Mouse (Mus musculus) liver, embryonic 11.5 days (tissue): ENCODE measurements around the gene Ces1b. TPM values are rescaled to one million over a fixed set of nuclear protein-coding genes. Genes with fewer than 3 reads are reported as not detected.

Experiments used
- ATAC-seq: fragments of 200-750 bp; cut with Nextera tagmentation; replicated peaks from 2 replicates; pipeline ENCODE4 v1.8.0; 2017; ENCODE audit warnings: moderate number of reproducible peaks, mild to moderate bottlenecking, moderate TSS enrichment, moderate library complexity; ENCODE audit not compliant: low FRiP score
- DNase-seq: peaks from one replicate; pipeline ENCODE4 v3.0.0-alpha.2; 2017; ENCODE audit warnings: low spot score
- H3K27ac ChIP-seq: fragments of 300-500 bp; sonication (generic); 2 replicates; pipeline ENCODE4 v1.5.1; 2014; ENCODE audit warnings: mild to moderate bottlenecking, low read depth, low read length, control low read depth
- H3K27me3 ChIP-seq: fragments of 300-500 bp; sonication (generic); replicated peaks from 2 replicates; pipeline ENCODE4 v1.6.1; 2014; ENCODE audit warnings: low read length, mixed read lengths; ENCODE audit not compliant: control insufficient read depth, insufficient read depth
- H3K36me3 ChIP-seq: fragments of 300-500 bp; sonication (generic); 2 replicates; pipeline ENCODE4 v1.6.1; 2014; ENCODE audit warnings: mild to moderate bottlenecking, low read length, moderate library complexity, mixed read lengths; ENCODE audit not compliant: control insufficient read depth, insufficient read depth
- H3K4me1 ChIP-seq: fragments of 300-500 bp; sonication (generic); replicated peaks from 2 replicates; pipeline ENCODE4 v1.6.1; 2014; ENCODE audit warnings: low read length, mixed read lengths; ENCODE audit not compliant: control insufficient read depth, insufficient read depth
- H3K4me2 ChIP-seq: fragments of 300-500 bp; sonication (generic); 2 replicates; pipeline ENCODE4 v1.6.1; 2014; ENCODE audit warnings: mild to moderate bottlenecking, control low read depth, moderate library complexity
- H3K4me3 ChIP-seq: fragments of 300-500 bp; sonication (generic); 2 replicates; pipeline ENCODE4 v1.5.1; 2014; ENCODE audit warnings: low read depth, low read length, control low read depth
- H3K9ac ChIP-seq: fragments of 300-500 bp; sonication (generic); 2 replicates; pipeline ENCODE4 v1.6.1; 2014; ENCODE audit warnings: low read depth, low read length, control low read depth
- H3K9me3 ChIP-seq: fragments of 300-500 bp; sonication (generic); 2 replicates; pipeline ENCODE4 v1.6.1; 2016; ENCODE audit warnings: low read length, inconsistent platforms, mixed read lengths; ENCODE audit not compliant: control insufficient read depth
- WGBS: fragments of 180-500 bp; shearing (Covaris S2); extraction: QIAGEN DNeasy Blood & Tissue Kit; methylation state at CpG from one replicate; pipeline ENCODE4 v1.1.7; 2014; 5-methylcytosine and 5-hydroxymethylcytosine counted together
- polyA plus RNA-seq: library from polyadenylated mRNA; unstranded; fragments of >200 nt; fragmentation: Nextera tagmentation; extraction: Ambion mirVana; gene quantifications from 2 replicates; pipeline ENCODE4 v1.2.1, GENCODE M21; 2014

Gene Ces1b
- polyA plus RNA-seq, 1 experiment from 2014 or later = not detected

GRCm38 (mm10) chr8:93059185-93059584 is 20.6 kb downstream of the Ces1b start:
- H3K4me3 ChIP-seq = no peak overlapping the region
- DNase-seq = peak; percentile 34
- 22% methylated on average over 2 of the region's 2 CpGs for WGBS

GRCm38 (mm10) chr8:93055238-93055637 is 24.6 kb downstream of the Ces1b start:
- no peaks in the 10 kb centered on the region for H3K27me3 ChIP-seq
- H3K9ac ChIP-seq = no peak overlapping the region
- H3K36me3 ChIP-seq = no peaks in the 10 kb centered on the region
- H3K4me1 ChIP-seq = no peaks in the 10 kb centered on the region
- H3K9me3 ChIP-seq = no peaks in the 10 kb centered on the region
- no peak overlapping the region for H3K4me2 ChIP-seq
- DNase-seq (no peak), ATAC-seq (no peak)
- H3K4me3 ChIP-seq = no peak overlapping the region
- H3K27ac ChIP-seq = no peak overlapping the region
- WGBS = 36% methylated on average over 2 of the region's 2 CpGs

More at GRCm38 (mm10) chr8:93059185-93059584, 20.6 kb downstream of the Ces1b start:
- Histone ChIP-seq H3K4me2 (no peak overlapping the region), H3K9me3 (no peaks in the 10 kb centered on the region), H3K4me1 (no peaks in the 10 kb centered on the region), H3K27ac (no peak overlapping the region), H3K9ac (no peak overlapping the region), H3K36me3 (no peaks in the 10 kb centered on the region), H3K27me3 (no peaks in the 10 kb centered on the region)
- ATAC-seq = no peak

- Histone ChIP-seq H3K27me3 (no peaks in the 10 kb centered on the region), H3K9ac (no peak overlapping the region), H3K9me3 (no peaks in the 10 kb centered on the region), H3K36me3 (no peaks in the 10 kb centered on the region), H3K4me1 (no peaks in the 10 kb centered on the region), H3K4me3 (no peak overlapping the region), H3K27ac (no peak overlapping the region), H3K4me2 (no peak overlapping the region)
- DNase-seq = no peak
- no peak for ATAC-seq
- WGBS = 65% methylated on average over 4 of the region's 4 CpGs
These were observed 31.1 kb downstream of the Ces1b start for GRCm38 (mm10) chr8:93048510-93049416.

GRCm38 (mm10) chr8:93048092-93048491 is 31.7 kb downstream of the Ces1b start, which contains the start of gene Ces1a:
Gene Ces1a (minus strand): TSS chr8:93048192.
- Histone ChIP-seq H3K4me2 (no peak within 1 kb of the TSS), H3K27ac (no peak within 1 kb of the TSS), H3K9me3 (no peaks in the 10 kb centered on the region), H3K9ac (no peak within 1 kb of the TSS), H3K27me3 (no peaks in the 10 kb centered on the region), H3K36me3 (no peaks in the 10 kb centered on the region), H3K4me1 (no peaks in the 10 kb centered on the region), H3K4me3 (no peak within 1 kb of the TSS)
- 81% methylated on average over 3 of the region's 3 CpGs for WGBS
- ATAC-seq = no peak
- DNase-seq = no peak

GRCm38 (mm10) chr8:93043083-93043482 is 36.7 kb downstream of the Ces1b start:
- ATAC-seq (no peak), DNase-seq (no peak)
- no peak overlapping the region for H3K4me3 ChIP-seq

GRCm38 (mm10) chr8:93040776-93041567 is 38.8 kb downstream of the Ces1b start:
- 80% methylated on average over 4 of the region's 4 CpGs for WGBS
- Histone ChIP-seq H3K9ac (no peak overlapping the region), H3K9me3 (no peaks in the 10 kb centered on the region), H3K4me2 (no peak overlapping the region), H3K27ac (no peak overlapping the region), H3K36me3 (no peaks in the 10 kb centered on the region), H3K4me3 (no peak overlapping the region), H3K4me1 (no peaks in the 10 kb centered on the region), H3K27me3 (no peaks in the 10 kb centered on the region)
- no peak for DNase-seq
- ATAC-seq = no peak

More at GRCm38 (mm10) chr8:93043083-93043482, 36.7 kb downstream of the Ces1b start:
- Histone ChIP-seq H3K27ac (no peak overlapping the region), H3K4me1 (no peaks in the 10 kb centered on the region), H3K27me3 (no peaks in the 10 kb centered on the region), H3K36me3 (no peaks in the 10 kb centered on the region), H3K9me3 (no peaks in the 10 kb centered on the region), H3K9ac (no peak overlapping the region), H3K4me2 (no peak overlapping the region)
- 31% methylated on average over 1 of the region's 1 CpGs for WGBS

- H3K4me2 ChIP-seq = no peak overlapping the region
- no peak for DNase-seq
- ATAC-seq = no peak
- H3K4me1 ChIP-seq = no peaks in the 10 kb centered on the region
- no peaks in the 10 kb centered on the region for H3K9me3 ChIP-seq
- H3K36me3 ChIP-seq = no peaks in the 10 kb centered on the region
- H3K9ac ChIP-seq = no peak overlapping the region
- no peaks in the 10 kb centered on the region for H3K27me3 ChIP-seq
- no peak overlapping the region for H3K4me3 ChIP-seq
- WGBS = 70% methylated on average over 2 of the region's 2 CpGs
- H3K27ac ChIP-seq = no peak overlapping the region
These were observed 39.6 kb downstream of the Ces1b start for GRCm38 (mm10) chr8:93040256-93040655.

- WGBS = 14% methylated on average over 2 of the region's 2 CpGs
These were observed 41.0 kb downstream of the Ces1b start for GRCm38 (mm10) chr8:93038831-93039230.

More at GRCm38 (mm10) chr8:93038831-93039230, 41.0 kb downstream of the Ces1b start:
- Histone ChIP-seq H3K9me3 (no peaks in the 10 kb centered on the region), H3K27ac (no peak overlapping the region), H3K36me3 (no peaks in the 10 kb centered on the region), H3K4me3 (no peak overlapping the region), H3K9ac (no peak overlapping the region), H3K4me2 (no peak overlapping the region), H3K4me1 (no peaks in the 10 kb centered on the region), H3K27me3 (no peaks in the 10 kb centered on the region)
- DNase-seq = no peak
- no peak for ATAC-seq
